Mouse (Mus musculus): ENCODE measurements around the gene Rexo5.

GRCm38 (mm10) chr7:119764377-119764776 lies 29.4 kb upstream of the Rexo5 start:
- TF ChIP-seq CTCF (IDR thresholded peaks at IDR 0.05; ENCODE audit: extremely low read depth, insufficient read depth, low read length): no peak
- no peak for TF ChIP-seq POLR2A (IDR thresholded peaks at IDR 0.05; ENCODE audit: extremely low read depth, insufficient read depth, low read length)

All from cortical plate, adult 2 months (tissue).